Comparison of ENCODE assay signal across 11 mouse cellular contexts in the genomic region with DNA sequence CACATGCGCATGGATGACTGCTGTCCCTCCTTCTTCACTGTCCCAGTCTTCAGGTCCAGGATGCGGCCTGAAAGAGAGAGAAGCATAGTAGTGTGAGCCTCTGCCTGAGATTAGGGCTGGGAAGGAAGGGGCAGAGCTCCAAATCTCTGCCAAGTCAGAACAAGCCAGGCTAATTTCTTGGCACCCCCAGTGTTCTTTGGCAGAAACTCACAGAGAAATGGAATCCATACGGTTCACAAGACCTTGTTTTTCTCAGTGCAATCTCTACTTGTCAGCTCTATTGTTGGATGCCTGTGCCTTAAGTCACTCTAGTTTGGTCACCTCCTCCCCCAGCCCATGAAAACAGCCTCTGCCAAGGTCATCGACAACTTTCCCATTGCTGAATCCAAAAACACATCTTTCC.
DNase-seq lines count a peak whose midpoint lies in the region; ATAC-seq and TF ChIP-seq lines count a peak whose summit lies in the region.
"Had no signal": no experiment of that assay in that cellular context is flagged by ENCODE, and none has a peak within 500 bp of the region (broad histone marks: within the 10 kb centered on the region; RNA-seq: fewer than 3 reads in every experiment).

No protein-coding gene starts in this region.

- no peak overlapping the region for H3K4me3 ChIP-seq in forebrain, embryonic 13.5 days
- H3K4me3 ChIP-seq in forebrain, embryonic 11.5 days (ENCODE audit: low read depth, low read length) = no peak overlapping the region
- H3K4me3 ChIP-seq in limb, embryonic 14.5 days (replicated peaks; ENCODE audit: low read length) = no peak overlapping the region
- no peak overlapping the region for H3K4me3 ChIP-seq in limb, embryonic 10.5 days
- no peak overlapping the region for H3K4me3 ChIP-seq in limb, embryonic 15.5 days
- H3K4me3 ChIP-seq: intestine, embryonic 15.5 days; stomach, embryonic 15.5 days had no signal

- H3K27ac ChIP-seq in forebrain, embryonic 13.5 days = no peak overlapping the region
- no peak overlapping the region for H3K27ac ChIP-seq in forebrain, embryonic 11.5 days (ENCODE audit: low read depth, low read length)
- no peak overlapping the region for H3K27ac ChIP-seq in limb, embryonic 14.5 days (replicated peaks; ENCODE audit: low read depth, low read length)
- no peak overlapping the region for H3K27ac ChIP-seq in limb, embryonic 10.5 days
- 0 out of 2 replicates have a peak overlapping the region, but pooled peaks have one; percentile 22 for H3K27ac ChIP-seq in limb, embryonic 15.5 days
- H3K27ac ChIP-seq: intestine, embryonic 15.5 days; stomach, embryonic 15.5 days had no signal

- peaks cover 20% of the 10 kb centered on the region for H3K4me1 ChIP-seq in forebrain, embryonic 13.5 days
- H3K4me1 ChIP-seq in forebrain, embryonic 11.5 days (replicated peaks; ENCODE audit: control insufficient read depth, insufficient read depth, low read length) = no peaks in the 10 kb centered on the region
- H3K4me1 ChIP-seq in limb, embryonic 14.5 days (ENCODE audit: control insufficient read depth, insufficient read depth, low read length) = no peaks in the 10 kb centered on the region
- H3K4me1 ChIP-seq in limb, embryonic 10.5 days = 0 out of 2 replicates have a peak, but pooled peaks cover 4% of the 10 kb centered on the region
- no peaks in the 10 kb centered on the region for H3K4me1 ChIP-seq in limb, embryonic 15.5 days
- H3K4me1 ChIP-seq: intestine, embryonic 15.5 days; stomach, embryonic 15.5 days had no signal

- H3K9me3 ChIP-seq in forebrain, embryonic 13.5 days (replicated peaks) = no peaks in the 10 kb centered on the region
- no peaks in the 10 kb centered on the region for H3K9me3 ChIP-seq in forebrain, embryonic 11.5 days (ENCODE audit: control insufficient read depth, low read length)
- H3K9me3 ChIP-seq in limb, embryonic 14.5 days (ENCODE audit: control insufficient read depth, low read length) = no peaks in the 10 kb centered on the region
- no peaks in the 10 kb centered on the region for H3K9me3 ChIP-seq in limb, embryonic 10.5 days (replicated peaks)
- H3K9me3 ChIP-seq in limb, embryonic 15.5 days = no peaks in the 10 kb centered on the region
- H3K9me3 ChIP-seq: intestine, embryonic 15.5 days; stomach, embryonic 15.5 days had no signal

- 82% methylated on average over 4 of the region's 4 CpGs for WGBS in forebrain, embryonic 13.5 days
- WGBS in forebrain, embryonic 11.5 days = 87% methylated on average over 4 of the region's 4 CpGs
- WGBS in limb, embryonic 14.5 days = 77% methylated on average over 4 of the region's 4 CpGs
- WGBS in limb, embryonic 10.5 days = 92% methylated on average over 4 of the region's 4 CpGs
- 57% methylated on average over 4 of the region's 4 CpGs for WGBS in limb, embryonic 15.5 days

- no peak overlapping the region for H3K4me2 ChIP-seq in forebrain, embryonic 13.5 days
- no peak overlapping the region for H3K4me2 ChIP-seq in forebrain, embryonic 11.5 days (ENCODE audit: low read depth, low read length, severe bottlenecking)
- no peak overlapping the region for H3K4me2 ChIP-seq in limb, embryonic 14.5 days (replicated peaks; ENCODE audit: low read depth, low read length, severe bottlenecking)
- H3K4me2 ChIP-seq in limb, embryonic 15.5 days = no peak overlapping the region
- H3K4me2 ChIP-seq: intestine, embryonic 15.5 days; stomach, embryonic 15.5 days had no signal

- no peaks in the 10 kb centered on the region for H3K27me3 ChIP-seq in forebrain, embryonic 13.5 days
- no peaks in the 10 kb centered on the region for H3K27me3 ChIP-seq in forebrain, embryonic 11.5 days (ENCODE audit: control insufficient read depth, insufficient read depth, low read length)
- no peaks in the 10 kb centered on the region for H3K27me3 ChIP-seq in limb, embryonic 14.5 days (ENCODE audit: control insufficient read depth, insufficient read depth, low read length)
- no peaks in the 10 kb centered on the region for H3K27me3 ChIP-seq in limb, embryonic 10.5 days (ENCODE audit: low read depth, poor library complexity, severe bottlenecking)
- H3K27me3 ChIP-seq in limb, embryonic 15.5 days = no peaks in the 10 kb centered on the region
- H3K27me3 ChIP-seq: intestine, embryonic 15.5 days; stomach, embryonic 15.5 days had no signal

- TF ChIP-seq POLR2A in limb, embryonic 14.5 days (IDR thresholded peaks at IDR 0.05; ENCODE audit: borderline replicate concordance, extremely low read depth, insufficient read depth, insufficient read length) = no peak

- H3K9ac ChIP-seq in forebrain, embryonic 13.5 days = no peak overlapping the region
- no peak overlapping the region for H3K9ac ChIP-seq in forebrain, embryonic 11.5 days (ENCODE audit: low read length)
- H3K9ac ChIP-seq in limb, embryonic 14.5 days (ENCODE audit: low read depth, low read length, severe bottlenecking) = no peak overlapping the region
- H3K9ac ChIP-seq in limb, embryonic 15.5 days = no peak overlapping the region
- H3K9ac ChIP-seq: intestine, embryonic 15.5 days; liver, postnatal 0 days; stomach, embryonic 15.5 days had no signal

- peak; percentile 51 for ATAC-seq in forebrain, embryonic 13.5 days
- ATAC-seq in forebrain, embryonic 11.5 days (replicated peaks; ENCODE audit: low FRiP score) = no peak
- no peak for ATAC-seq in limb, embryonic 14.5 days (ENCODE audit: low FRiP score, low read depth)
- ATAC-seq in limb, embryonic 15.5 days (ENCODE audit: insufficient number of reproducible peaks, low FRiP score, low TSS enrichment, low read depth) = no peak
- ATAC-seq: intestine, embryonic 15.5 days; liver, postnatal 0 days had no signal

- H3K36me3 ChIP-seq in forebrain, embryonic 13.5 days (ENCODE audit: poor library complexity, severe bottlenecking) = peaks cover 60% of the 10 kb centered on the region
- no peaks in the 10 kb centered on the region; the same call in 1 of the 2 replicates for H3K36me3 ChIP-seq in forebrain, embryonic 11.5 days (ENCODE audit: control insufficient read depth, insufficient read depth, low read length)
- H3K36me3 ChIP-seq in limb, embryonic 14.5 days (ENCODE audit: control insufficient read depth, insufficient read depth, low read length) = peaks cover 9% of the 10 kb centered on the region; the same call in 1 of the 2 replicates
- peaks cover 19% of the 10 kb centered on the region for H3K36me3 ChIP-seq in limb, embryonic 10.5 days
- H3K36me3 ChIP-seq in limb, embryonic 15.5 days = no peaks in the 10 kb centered on the region
- H3K36me3 ChIP-seq: intestine, embryonic 15.5 days; stomach, embryonic 15.5 days had no signal

- DNase-seq in forebrain, embryonic 11.5 days (ENCODE audit: low spot score) = no peak
- peak; percentile 16 for DNase-seq in limb, embryonic 14.5 days (ENCODE audit: low spot score)
- DNase-seq in limb, embryonic 10.5 days (ENCODE audit: low spot score) = no peak
- peak; percentile 45 for DNase-seq in brain, adult 2 months (ENCODE audit: low read depth, low spot score)
- no peak for DNase-seq in right cerebral cortex, postnatal 10 days (ENCODE audit: low spot score in 2 of 2)
- DNase-seq in kidney, adult 9 months = no peak
- DNase-seq: liver, postnatal 0 days had no signal

Comparison
In these comparisons a context has a peak if more than half of its experiments do, and no peak if none do; other contexts are left out.
1. DNase-seq: peak in limb, embryonic 14.5 days (single experiment) and brain, adult 2 months (single experiment); none in forebrain, embryonic 11.5 days (single experiment), limb, embryonic 10.5 days (single experiment), right cerebral cortex, postnatal 10 days (0 of 2) and kidney, adult 9 months (single experiment).